Mouse (Mus musculus) cortical plate, adult 2 months (tissue): Measurements from ENCODE around the gene Samd14. TPM values are rescaled to one million over a fixed set of nuclear protein-coding genes. Genes with fewer than 3 reads are reported as not detected.

Experiments used
- H3K27ac ChIP-seq: fragments of 200-500 bp; 2 replicates; pipeline ENCODE4 v1.5.1; 2012; ENCODE audit warnings: low read length, control low read depth, inconsistent platforms; ENCODE audit not compliant: insufficient read depth
- H3K4me1 ChIP-seq: fragments of 200-500 bp; 2 replicates; pipeline ENCODE4 v1.6.1; 2011; ENCODE audit warnings: low read length; ENCODE audit not compliant: control insufficient read depth, insufficient read depth
- H3K4me3 ChIP-seq: fragments of 200-500 bp; 2 replicates; pipeline ENCODE4 v1.5.1; 2011; ENCODE audit warnings: mild to moderate bottlenecking, low read length, control low read depth; ENCODE audit not compliant: insufficient read depth
- CTCF ChIP-seq: fragments of 200-500 bp; IDR thresholded peaks from 2 replicates; pipeline ENCODE4 v1.5.1; 2011; ENCODE audit warnings: mild to moderate bottlenecking, control low read depth, low read length; ENCODE audit not compliant: insufficient read depth; ENCODE audit errors: extremely low read depth
- POLR2A ChIP-seq: fragments of 200-500 bp; IDR thresholded peaks from 2 replicates; pipeline ENCODE4 v1.6.1; 2011; ENCODE audit warnings: mild to moderate bottlenecking, low read length, control low read depth; ENCODE audit not compliant: insufficient read depth; ENCODE audit errors: extremely low read depth
- polyA plus RNA-seq: library from polyadenylated mRNA; depleted of rRNA; stranded (reverse); fragments of >200 nt; gene quantifications from 2 replicates; pipeline ENCODE4 v1.2.3, GENCODE M21; 2012

The Samd14 gene
- polyA plus RNA-seq, 1 experiment: 18.0 TPM

- TF ChIP-seq CTCF: no peak
- no peak; the same call in 1 of the 2 replicates for TF ChIP-seq POLR2A
- Histone ChIP-seq H3K27ac (peak overlapping the region; percentile 55), H3K4me1 (peaks cover 4% of the 10 kb centered on the region; the same call in 1 of the 2 replicates), H3K4me3 (peak overlapping the region; percentile 71)
These were observed 30.9 kb downstream of the Samd14 start for GRCm38 (mm10) chr11:95040491-95041138.

DNA sequence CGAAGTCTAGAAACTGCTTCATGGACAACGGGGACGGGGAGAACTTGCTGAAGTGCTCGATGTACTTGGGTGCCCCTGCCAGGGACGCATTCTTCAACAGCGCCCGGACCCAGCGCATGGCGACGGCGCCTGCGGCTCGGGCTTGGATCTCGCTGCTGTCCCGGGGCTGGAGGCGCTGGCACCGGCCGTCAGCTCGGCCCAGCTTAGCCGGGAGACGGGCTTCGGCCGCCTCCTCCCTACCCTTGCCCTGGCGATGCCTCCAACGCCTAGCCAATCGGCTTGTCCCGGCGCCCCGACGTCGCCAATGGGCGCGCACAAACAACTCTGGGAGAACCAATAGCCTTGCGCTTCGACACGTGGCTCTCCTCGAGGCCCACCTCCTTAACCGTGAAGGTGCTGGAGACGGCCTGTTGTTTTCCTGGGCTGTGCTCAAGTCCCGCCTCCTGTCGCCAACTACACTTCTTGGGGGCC is 31.5 kb downstream of the Samd14 start, which contains the start of gene Pdk2:
TSS of gene Pdk2 (minus strand) at position 216 of the 471 bp plus-strand sequence.
- H3K4me1 ChIP-seq: peaks cover 4% of the 10 kb centered on the region; the same call in 1 of the 2 replicates
- peak within 1 kb of the TSS; percentile 71 for H3K4me3 ChIP-seq
- H3K27ac ChIP-seq: peak within 1 kb of the TSS; percentile 59
- TF ChIP-seq CTCF: no peak
- TF ChIP-seq POLR2A: peak; percentile 47; the same call in 1 of the 2 replicates

- Histone ChIP-seq H3K4me3 (peak overlapping the region; percentile 71), H3K4me1 (peaks cover 4% of the 10 kb centered on the region; the same call in 1 of the 2 replicates), H3K27ac (peak overlapping the region; percentile 59; the same call in 1 of the 2 replicates)
- TF ChIP-seq POLR2A: peak; percentile 84
- peak; percentile 61 for TF ChIP-seq CTCF
These were observed 32.4 kb downstream of the Samd14 start for GRCm38 (mm10) chr11:95042096-95042495.

DNA sequence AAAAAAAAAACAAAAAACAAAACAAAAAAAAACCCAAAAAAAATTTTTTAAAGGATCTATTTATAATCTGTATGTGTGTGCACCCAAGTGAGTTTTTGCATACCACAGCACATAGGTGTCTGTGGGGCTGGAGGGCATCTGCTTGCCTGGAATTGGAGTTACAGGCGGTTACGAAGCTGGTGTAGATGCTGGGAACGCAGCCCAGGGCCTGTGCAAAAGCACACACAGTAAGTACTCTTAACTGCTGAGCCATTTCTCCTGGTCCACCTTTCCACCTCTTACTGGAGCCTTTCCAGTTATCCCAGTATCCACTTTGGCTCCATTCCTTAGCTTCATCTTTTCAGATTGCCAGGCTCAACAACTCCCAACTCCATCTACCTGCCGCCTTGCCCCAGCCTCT is 33.4 kb downstream of the Samd14 start:
- TF ChIP-seq POLR2A: no peak
- H3K27ac ChIP-seq: no peak overlapping the region
- H3K4me3 ChIP-seq: no peak overlapping the region
- H3K4me1 ChIP-seq: peaks cover 2% of the 10 kb centered on the region; the same call in 1 of the 2 replicates

DNA sequence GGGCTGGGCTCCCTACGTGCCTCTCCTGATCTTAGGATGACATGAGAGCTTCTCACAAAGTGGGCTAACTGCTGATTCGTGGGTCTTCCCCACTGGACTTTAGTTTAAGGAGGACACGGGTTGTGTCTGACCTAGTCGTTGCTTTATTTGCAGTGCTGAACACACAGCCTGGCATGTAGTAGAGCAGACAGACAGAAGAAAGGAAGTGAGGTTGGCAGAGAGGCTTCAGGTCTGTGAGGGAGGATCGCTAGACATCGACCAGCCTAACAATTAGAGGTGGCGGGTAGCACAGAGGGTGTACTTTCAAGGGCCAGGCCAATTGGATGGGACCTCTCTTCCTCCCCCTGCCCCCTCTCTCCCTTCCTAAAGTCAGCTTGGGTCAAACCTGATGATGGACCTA is 33.9 kb downstream of the Samd14 start:
- TF ChIP-seq CTCF (no peak), POLR2A (no peak)
- Histone ChIP-seq H3K27ac (no peak overlapping the region), H3K4me3 (no peak overlapping the region), H3K4me1 (peaks cover 2% of the 10 kb centered on the region; the same call in 1 of the 2 replicates)

DNA sequence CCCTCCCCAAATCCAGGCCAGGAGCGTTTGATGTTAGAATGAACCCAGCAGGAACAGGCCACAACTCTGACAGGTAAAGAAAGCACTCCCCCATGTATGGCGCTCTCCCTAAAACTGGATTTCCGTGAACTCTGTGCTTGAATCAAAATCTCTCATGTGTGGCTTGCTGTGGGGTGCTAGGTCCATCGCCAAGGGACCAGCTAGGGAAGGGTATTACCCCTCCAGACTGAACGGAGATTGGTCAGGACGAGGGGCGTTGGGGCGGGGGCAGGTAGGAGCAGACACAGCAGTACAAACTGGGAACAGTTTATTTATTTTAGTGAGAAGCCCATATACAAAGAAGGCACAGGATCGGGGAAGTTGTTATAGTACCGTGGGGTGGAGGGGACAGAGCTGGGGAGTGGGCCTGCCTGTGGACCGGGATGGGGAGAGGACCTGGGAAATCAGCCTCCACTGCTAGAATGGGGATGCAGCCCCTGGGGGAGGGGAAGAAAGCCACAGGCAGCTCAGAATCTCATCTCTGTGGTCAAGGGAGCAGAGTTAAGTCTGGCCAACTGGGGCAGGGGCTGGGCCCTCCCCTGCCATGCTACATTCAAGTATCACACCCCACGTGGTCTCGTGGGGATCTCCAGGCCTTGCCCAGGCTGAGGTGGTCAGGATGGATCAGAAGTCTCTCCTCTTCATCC is 34.6 kb downstream of the Samd14 start:
- Histone ChIP-seq H3K27ac (no peak overlapping the region), H3K4me3 (no peak overlapping the region), H3K4me1 (peaks cover 2% of the 10 kb centered on the region; the same call in 1 of the 2 replicates)
- no peak for TF ChIP-seq CTCF

DNA sequence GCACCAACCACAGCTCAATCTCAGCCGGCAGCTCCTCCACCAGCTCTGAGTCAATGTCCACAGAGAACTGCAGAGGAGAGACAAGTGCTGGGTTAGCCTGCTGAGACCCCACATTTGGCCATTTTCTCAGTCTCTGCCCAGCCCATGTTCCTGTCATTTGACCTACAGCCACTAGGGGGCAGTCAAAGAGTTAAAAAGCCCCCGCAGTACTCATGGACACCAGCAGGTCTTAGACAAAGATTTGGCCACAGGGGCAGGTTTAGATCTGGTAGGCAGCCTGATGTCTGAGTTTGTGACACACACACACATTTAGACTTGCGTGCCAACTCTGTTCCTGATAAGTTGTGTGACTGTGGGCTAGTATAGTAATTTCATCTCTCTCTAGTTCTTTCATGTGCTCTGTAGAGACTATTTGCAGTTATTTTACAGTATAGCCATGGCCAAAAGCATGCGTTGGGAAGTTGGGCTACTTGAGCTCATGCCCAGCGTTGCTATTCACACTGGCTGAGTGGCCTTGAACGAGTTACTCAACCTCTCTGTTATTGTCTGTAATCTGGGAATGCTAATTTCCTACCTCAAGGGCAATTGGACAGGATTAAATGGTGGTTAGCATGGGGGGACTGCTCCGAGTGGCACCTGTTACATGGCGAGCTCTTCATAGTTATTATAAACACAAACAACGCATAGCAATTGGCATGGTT is 37.5 kb downstream of the Samd14 start:
- H3K4me1 ChIP-seq: no peaks in the 10 kb centered on the region
- H3K27ac ChIP-seq: no peak overlapping the region
- TF ChIP-seq CTCF (peak; percentile 87), POLR2A (no peak)
- H3K4me3 ChIP-seq: no peak overlapping the region

DNA sequence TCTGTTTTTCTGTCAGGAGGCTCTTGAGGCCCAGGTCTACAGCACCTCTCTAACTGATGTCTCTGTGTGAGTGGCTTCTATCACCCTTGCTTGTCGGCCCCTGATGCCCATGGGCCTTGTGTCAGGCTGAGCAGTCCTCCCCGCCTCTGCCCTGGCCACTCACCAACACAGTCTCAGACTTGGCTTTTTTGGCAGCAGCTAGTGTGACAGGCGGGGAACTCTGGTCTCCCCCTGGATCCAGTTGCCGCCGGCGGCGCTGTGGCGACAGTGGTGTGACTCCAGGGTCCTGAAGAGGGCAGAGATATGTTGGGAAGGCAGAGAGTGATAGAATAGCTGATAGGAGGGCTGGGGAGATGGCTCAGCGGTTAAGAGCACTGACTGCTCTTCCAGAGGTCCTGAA is 43.4 kb downstream of the Samd14 start:
- H3K27ac ChIP-seq: no peak overlapping the region
- H3K4me1 ChIP-seq: no peaks in the 10 kb centered on the region
- TF ChIP-seq POLR2A (no peak), CTCF (no peak)
- H3K4me3 ChIP-seq: no peak overlapping the region

GRCm38 (mm10) chr11:95056768-95057501 is 47.3 kb downstream of the Samd14 start:
- H3K4me1 ChIP-seq: no peaks in the 10 kb centered on the region
- TF ChIP-seq POLR2A (no peak), CTCF (no peak)
- no peak overlapping the region for H3K27ac ChIP-seq
- H3K4me3 ChIP-seq: no peak overlapping the region
